Mouse (Mus musculus) 3T3-L1 (cell line): ENCODE data around the gene Olfr558.

Experiments used
- DNase-seq: peaks from one replicate; pipeline ENCODE4 v3.0.0-alpha.2; 2015; ENCODE audit warnings: low read depth, low spot score

Gene Olfr558

DNA sequence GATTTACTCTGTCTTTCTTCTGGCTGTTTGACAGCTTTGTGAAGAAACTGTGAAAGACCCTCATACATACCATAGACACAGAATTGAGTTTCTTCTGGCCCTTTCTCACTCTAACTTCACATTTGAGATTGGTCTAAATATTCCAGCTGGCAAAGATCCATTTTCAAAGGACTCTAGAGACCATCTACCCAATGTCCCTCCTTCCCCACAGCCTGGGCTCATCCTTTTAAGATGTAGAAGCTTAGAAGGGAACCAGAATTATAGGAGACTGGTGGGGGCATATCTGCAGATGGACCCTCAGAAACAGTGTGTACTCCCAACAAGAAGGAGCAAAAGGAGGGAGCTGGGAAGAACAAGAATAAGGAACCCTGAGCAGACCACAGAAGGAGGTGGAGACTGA is at the start of gene Olfr558:
TSS of gene Olfr558 (plus strand) at position 301 of the 400 bp plus-strand sequence.
- DNase-seq = no peak

DNA sequence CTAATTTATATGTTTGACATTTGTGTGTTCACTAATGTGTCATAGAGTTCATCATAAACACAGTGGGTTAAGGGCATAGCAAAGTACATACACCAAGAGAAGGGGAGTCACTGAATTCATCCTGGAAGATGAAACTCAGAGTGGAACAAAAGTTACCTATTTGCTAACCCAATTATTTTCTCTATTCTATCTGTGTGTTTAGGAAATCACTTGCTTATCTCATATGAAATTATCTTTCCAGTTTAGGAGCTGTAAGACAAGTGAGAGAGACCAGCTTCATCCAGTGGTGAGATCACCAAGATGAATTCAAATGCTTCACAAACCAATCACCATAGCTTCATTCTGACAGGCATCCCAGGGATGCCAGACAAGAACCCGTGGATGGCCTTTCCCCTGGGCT is 43.5 kb upstream of the Olfr558 start, which contains the start of gene Olfr555:
TSS of gene Olfr555 (plus strand) at position 301 of the 400 bp plus-strand sequence.
- no peak for DNase-seq

DNA sequence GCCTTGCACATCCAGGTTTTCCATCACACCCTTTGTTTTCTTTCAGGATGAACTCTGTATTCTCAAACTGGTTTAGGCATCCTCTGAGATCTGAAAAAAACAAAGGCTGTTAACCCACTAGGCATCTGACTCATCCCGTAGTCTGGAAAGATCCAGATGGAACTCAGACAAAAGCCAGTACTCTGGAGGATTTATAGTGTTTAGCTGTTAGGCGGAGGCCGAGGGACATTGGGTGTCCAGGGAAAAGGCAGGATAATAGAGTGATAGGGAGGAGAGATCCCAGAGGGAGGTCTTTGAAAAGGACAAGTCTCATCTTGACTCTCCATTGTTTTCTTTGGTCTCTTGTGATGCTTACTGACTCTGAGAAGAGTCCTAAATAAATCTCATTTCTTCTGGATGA is 37.4 kb upstream of the Olfr558 start, which contains the start of gene Olfr556:
TSS of gene Olfr556 (plus strand) at position 301 of the 400 bp plus-strand sequence.
- DNase-seq = peak; percentile 21

DNA sequence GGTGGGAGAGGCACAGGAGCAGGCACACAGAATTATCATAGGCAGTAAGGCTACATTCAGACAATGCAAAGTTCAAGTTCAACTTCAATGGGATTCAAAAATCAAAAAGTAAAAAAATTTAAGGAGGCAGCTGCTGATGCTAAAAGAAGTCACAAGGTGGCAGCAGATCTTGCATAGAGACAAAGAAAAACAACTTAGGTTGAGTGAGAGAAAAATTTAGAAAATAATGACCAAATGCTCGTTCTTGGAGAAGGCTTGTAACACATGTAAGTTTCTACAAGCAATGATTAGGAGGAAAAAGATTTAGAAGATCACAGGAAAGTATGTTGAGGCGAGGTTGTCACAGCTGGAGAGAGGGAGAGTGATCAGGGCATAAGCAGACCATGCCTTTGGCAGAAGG is 36.6 kb upstream of the Olfr558 start:
- peak; percentile 49 for DNase-seq

DNA sequence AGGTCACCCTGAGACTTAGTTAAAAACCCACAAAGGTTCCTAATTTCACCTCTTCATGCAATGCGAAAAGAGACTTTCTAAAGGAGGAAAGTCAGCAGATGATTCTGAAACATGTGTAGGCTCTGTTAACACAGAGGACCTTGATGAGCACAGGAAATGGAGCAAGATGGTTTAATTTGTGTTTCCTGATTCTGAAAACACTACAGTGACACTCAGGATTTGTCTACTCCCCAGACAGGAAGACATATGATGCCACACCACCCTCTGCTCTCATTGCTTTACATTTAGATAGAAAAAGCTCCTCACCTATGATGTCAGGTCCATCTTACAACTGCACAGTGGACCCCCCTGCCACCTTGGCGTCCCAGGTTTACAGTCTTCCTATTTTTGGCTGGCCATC is 25.8 kb upstream of the Olfr558 start:
- no peak for DNase-seq

DNA sequence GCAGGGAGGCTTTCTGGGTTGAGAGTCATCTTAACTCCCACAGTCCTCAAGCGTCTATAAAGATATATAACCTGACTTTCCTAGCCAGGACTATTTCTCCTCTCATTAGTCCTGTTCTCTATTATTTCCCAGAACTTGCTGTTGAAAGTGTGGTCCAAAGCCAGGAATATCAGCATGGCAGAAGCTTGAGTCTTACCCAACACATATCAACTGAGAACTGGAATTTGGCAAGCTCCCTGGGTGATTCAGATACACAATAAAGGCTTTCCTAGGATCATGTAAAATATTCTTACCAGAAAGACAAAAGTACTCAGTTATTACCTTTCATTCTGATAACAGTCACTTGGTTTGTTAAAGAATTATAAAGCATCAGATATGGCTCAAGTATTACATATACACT is 20.1 kb upstream of the Olfr558 start:
- DNase-seq = no peak

DNA sequence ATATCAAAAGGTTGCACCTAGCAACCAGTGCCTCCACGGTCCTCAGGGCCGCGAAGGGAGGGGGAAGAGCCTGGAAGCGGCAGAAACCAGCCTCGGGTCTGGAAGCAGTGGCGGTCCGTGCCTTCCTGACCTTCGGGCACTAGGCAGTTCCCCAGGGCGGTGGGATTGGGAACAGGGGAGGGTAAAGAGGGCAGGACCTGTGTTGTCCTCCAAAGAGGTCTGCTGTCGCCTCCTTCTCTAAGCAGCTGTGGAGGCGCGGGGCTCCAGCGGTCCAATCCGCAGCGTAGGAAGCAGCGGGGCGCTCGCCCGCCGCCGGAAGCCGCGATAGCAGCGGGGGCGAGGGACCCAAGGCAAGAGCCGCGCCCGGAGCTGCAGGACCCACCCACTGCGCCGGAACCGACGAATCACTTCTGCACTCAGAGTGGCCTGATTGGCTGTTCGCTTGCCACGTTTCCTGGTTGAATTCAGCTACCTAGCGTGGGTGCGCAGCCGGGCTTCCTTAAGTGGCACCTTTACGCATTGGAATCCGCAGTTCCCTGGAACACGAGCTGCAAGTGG is 15.0 kb upstream of the Olfr558 start, which contains the start of gene Trim68:
TSS of gene Trim68 (minus strand) at position 384 of the 558 bp plus-strand sequence.
- peak; percentile 86 for DNase-seq

DNA sequence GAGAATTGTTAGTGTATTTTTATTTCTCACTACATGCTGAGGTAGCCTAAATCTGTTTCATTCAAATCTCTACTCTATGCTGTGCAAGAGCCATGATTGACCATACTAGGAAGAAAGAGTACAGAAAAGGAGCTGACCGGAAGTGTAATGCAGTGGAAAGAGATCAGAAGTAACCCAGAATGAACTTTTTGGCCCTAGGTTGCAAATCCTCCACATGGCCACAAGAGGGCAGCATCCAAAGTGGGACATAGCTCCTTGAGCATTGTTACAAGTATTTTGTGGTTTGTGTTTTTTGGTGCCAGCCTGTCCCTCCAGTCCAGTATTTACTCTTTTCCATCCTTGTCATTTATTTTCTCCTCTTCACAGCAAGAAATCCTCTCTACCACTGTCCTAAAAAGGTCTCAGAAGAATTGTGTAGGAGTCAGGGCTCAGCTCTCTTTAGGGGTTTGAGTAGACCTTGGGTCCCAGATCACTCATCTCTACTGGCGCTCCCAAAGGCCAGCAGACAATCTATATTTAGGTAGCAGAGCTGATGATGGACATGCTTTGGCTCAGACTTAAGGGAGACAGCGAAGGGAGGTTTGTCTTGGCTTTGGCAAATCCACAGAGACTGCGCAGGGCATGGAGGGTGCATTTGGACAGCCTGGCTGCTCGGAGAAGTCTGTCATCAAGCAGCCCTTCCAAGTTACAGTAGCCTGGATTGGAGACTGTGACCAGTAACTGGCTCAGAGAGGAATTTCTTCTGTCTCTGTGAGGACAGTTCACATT is 6.5 kb upstream of the Olfr558 start, which contains the start of gene Olfr557:
TSS of gene Olfr557 (plus strand) at position 553 of the 768 bp plus-strand sequence.
- peak; percentile 65 for DNase-seq

DNA sequence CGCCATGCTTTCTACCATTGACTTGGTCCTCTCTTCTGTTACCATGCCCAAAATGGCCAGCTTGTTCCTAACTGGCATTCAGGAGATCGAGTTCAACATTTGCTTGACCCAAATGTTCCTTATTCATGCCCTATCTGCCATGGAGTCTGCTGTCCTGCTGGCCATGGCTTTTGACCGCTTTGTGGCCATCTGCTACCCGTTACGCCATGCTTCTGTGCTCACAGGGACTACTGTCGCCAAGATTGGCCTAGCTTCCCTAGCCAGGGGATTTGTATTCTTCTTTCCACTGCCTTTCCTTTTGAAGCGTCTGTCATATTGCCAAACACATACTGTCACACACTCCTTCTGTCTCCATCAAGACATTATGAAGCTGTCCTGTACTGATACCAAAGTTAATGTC is 3.6 kb upstream of the Olfr558 start:
- no peak for DNase-seq

DNA sequence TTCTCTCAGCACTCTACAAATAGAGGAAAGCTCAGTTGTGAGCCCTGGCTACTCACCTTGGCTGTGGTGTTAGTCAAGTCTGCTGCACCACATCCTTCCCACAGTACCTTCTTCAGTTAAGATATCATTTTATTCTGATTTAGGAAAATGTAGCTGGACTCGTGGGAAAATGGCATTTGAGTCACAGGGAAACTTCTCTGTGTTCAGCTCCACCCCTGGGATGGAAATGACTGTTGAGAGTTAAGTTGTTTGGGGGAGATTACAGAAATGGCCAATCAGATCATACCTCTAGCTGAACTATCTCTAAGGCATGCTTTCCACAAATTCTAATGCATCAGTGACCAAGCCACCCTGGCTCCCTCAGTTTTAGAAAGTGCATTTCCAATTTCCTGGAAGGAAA is 17.0 kb downstream of the Olfr558 start, which contains the start of gene Olfr33:
TSS of gene Olfr33 (minus strand) at position 101 of the 400 bp plus-strand sequence.
- DNase-seq = no peak

DNA sequence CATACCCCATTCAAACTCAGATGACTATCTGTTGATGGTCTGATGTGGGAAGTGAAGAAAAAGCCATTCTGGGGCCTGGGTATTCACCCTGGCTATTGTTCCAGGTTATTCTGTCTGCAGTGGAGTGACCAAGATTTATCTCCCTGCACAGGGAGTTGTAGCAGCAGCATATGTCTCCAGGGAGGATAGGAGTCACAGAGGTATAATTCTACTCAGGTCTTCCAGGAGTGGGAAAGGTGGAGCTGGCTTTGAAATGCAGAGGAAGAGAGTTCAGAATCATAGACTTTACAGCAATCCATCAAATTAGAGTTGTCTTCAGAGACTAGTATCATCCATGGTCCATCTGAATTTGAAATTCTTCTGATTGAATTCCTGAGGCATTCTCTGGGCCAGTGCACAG is 25.4 kb downstream of the Olfr558 start, which contains the start of gene Olfr559:
TSS of gene Olfr559 (minus strand) at position 101 of the 400 bp plus-strand sequence.
- no peak for DNase-seq

DNA sequence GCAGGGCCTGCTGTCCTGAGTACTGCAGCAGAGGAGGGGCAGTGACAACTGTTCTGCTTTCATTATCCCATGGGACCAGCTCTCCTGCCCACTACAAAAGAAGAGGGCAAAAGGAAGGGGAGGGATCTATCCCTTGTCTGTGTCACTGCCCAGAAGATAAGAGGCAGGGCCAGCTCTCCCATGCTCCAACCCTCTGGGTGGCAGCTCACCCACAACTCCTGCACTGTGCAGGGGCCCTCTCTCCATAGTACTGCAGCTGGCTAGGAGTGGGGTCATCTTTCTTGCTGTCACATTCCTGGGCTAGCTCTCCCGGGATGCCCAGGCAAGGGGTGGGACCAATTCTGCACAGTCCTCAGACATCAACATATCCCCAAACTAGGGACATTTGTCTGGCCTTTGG is 31.8 kb downstream of the Olfr558 start:
- DNase-seq = no peak

DNA sequence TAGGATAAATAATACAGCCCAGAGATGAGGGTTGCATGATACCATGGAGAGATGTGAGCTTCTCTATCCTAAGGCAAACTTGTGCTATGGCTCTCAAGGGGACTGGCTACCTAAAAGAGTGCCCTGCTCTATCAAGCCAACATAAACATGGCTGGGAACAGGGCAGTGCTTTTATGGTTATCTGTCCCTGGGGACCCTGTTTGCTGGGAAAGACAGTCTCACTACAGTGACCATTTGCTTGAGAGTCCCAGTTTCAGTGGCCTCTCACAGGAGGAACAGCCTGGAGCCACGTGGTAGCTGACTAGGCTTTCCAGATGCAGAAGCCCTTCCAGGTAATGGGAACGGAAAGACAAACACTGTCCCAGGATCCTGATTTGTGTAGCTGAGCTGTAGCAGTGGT is 35.7 kb downstream of the Olfr558 start:
- no peak for DNase-seq

DNA sequence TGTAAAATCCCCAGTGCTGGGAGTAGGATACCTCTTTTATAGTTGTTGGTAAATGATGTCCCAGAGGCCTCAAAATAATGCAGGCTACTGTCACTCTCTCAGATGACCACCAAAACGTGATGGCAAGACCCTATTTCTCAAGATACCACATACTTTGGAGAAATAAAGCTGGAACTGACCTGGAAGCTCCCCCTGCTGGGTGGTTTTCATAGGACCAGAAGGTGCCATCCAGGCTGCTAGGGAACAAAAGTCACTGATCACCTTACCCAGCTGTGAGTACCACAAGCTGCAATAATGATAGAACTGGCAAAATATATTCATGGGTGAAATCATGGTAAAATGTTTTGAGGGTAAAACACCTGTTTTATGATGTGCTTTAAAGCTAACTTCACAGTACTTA is 50.1 kb downstream of the Olfr558 start:
- peak; percentile 10 for DNase-seq

DNA sequence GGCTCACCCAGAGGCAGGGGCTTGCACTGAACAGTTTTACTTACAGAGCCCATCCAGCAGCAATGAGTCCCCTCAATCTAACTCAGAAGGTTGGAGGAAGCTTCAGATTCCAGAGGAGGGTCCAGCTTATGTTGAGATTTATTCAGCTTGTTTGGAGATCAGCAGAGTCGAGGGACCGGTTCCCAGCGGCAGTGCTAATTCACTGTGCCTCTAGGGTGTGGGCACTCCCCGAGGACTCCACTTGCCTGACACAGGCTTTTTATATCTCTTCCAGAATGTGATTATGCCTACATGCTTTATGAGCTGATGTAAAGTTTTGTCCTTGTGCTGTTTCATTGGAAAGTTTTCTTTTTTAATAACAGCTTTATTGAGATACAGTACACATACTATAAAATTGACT is 57.3 kb downstream of the Olfr558 start, which contains the start of the genes Olfr560 and Olfr78:
TSS of gene Olfr560 (minus strand) at position 101 of the 400 bp plus-strand sequence.
TSS of gene Olfr78 (minus strand) at position 206 of the 400 bp plus-strand sequence.
- no peak for DNase-seq
